Mouse (Mus musculus): ENCODE measurements around the gene Uvrag. TPM values are rescaled to one million over a fixed set of nuclear protein-coding genes. Genes with fewer than 3 reads are reported as not detected.

Gene Uvrag
- polyA plus RNA-seq, 1 experiment from 2014 or later, result 10.1 TPM

- no peak for DNase-seq (ENCODE audit: low spot score, missing footprints)
- Histone ChIP-seq H3K9me3 (ENCODE audit: control insufficient read depth, low read length) (no peaks in the 10 kb centered on the region), H3K9ac (ENCODE audit: low read length) (no peak overlapping the region), H3K36me3 (ENCODE audit: control insufficient read depth, insufficient read depth, low read length) (no peaks in the 10 kb centered on the region), H3K4me2 (no peak overlapping the region), H3K4me3 (ENCODE audit: low read depth, low read length) (no peak overlapping the region), H3K27ac (ENCODE audit: low read depth, low read length) (no peak overlapping the region), H3K4me1 (ENCODE audit: control insufficient read depth, insufficient read depth, low read length) (peaks cover 5% of the 10 kb centered on the region; the same call in 1 of the 2 replicates), H3K27me3 (ENCODE audit: control insufficient read depth, insufficient read depth, low read length) (no peaks in the 10 kb centered on the region)
- 46% methylated on average over 5 of the region's 5 CpGs for WGBS
- no peak for ATAC-seq (ENCODE audit: low FRiP score)
These were observed 246.2 kb downstream of the Uvrag start for GRCm38 (mm10) chr7:98894768-98895167.

GRCm38 (mm10) chr7:98894305-98894704, 246.6 kb downstream of the Uvrag start:
- no peak for ATAC-seq (ENCODE audit: low FRiP score)
- H3K9me3 ChIP-seq (ENCODE audit: control insufficient read depth, low read length), result no peaks in the 10 kb centered on the region
- no peak overlapping the region for H3K9ac ChIP-seq (ENCODE audit: low read length)
- no peak overlapping the region for H3K4me3 ChIP-seq (ENCODE audit: low read depth, low read length)
- no peak overlapping the region for H3K4me2 ChIP-seq
- WGBS, result 88% methylated on average over 5 of the region's 5 CpGs
- no peaks in the 10 kb centered on the region for H3K27me3 ChIP-seq (ENCODE audit: control insufficient read depth, insufficient read depth, low read length)
- DNase-seq (ENCODE audit: low spot score, missing footprints), result no peak
- H3K27ac ChIP-seq (ENCODE audit: low read depth, low read length), result no peak overlapping the region
- H3K4me1 ChIP-seq (ENCODE audit: control insufficient read depth, insufficient read depth, low read length), result peaks cover 7% of the 10 kb centered on the region
- H3K36me3 ChIP-seq (ENCODE audit: control insufficient read depth, insufficient read depth, low read length), result no peaks in the 10 kb centered on the region

- Histone ChIP-seq H3K27me3 (ENCODE audit: control insufficient read depth, insufficient read depth, low read length) (no peaks in the 10 kb centered on the region), H3K4me3 (ENCODE audit: low read depth, low read length) (no peak overlapping the region), H3K4me2 (no peak overlapping the region), H3K4me1 (ENCODE audit: control insufficient read depth, insufficient read depth, low read length) (peaks cover 14% of the 10 kb centered on the region), H3K36me3 (ENCODE audit: control insufficient read depth, insufficient read depth, low read length) (no peaks in the 10 kb centered on the region), H3K9me3 (ENCODE audit: control insufficient read depth, low read length) (no peaks in the 10 kb centered on the region), H3K27ac (ENCODE audit: low read depth, low read length) (no peak overlapping the region), H3K9ac (ENCODE audit: low read length) (no peak overlapping the region)
- DNase-seq (ENCODE audit: low spot score, missing footprints), result no peak
- no peak for ATAC-seq (ENCODE audit: low FRiP score)
- 80% methylated on average over 5 of the region's 5 CpGs for WGBS
These were observed 247.8 kb downstream of the Uvrag start for GRCm38 (mm10) chr7:98893144-98893543.

GRCm38 (mm10) chr7:98889211-98889610, 251.7 kb downstream of the Uvrag start:
- Histone ChIP-seq H3K36me3 (ENCODE audit: control insufficient read depth, insufficient read depth, low read length) (no peaks in the 10 kb centered on the region), H3K4me1 (ENCODE audit: control insufficient read depth, insufficient read depth, low read length) (peaks cover 14% of the 10 kb centered on the region), H3K9me3 (ENCODE audit: control insufficient read depth, low read length) (no peaks in the 10 kb centered on the region), H3K4me2 (no peak overlapping the region), H3K27me3 (ENCODE audit: control insufficient read depth, insufficient read depth, low read length) (no peaks in the 10 kb centered on the region), H3K4me3 (ENCODE audit: low read depth, low read length) (no peak overlapping the region), H3K27ac (ENCODE audit: low read depth, low read length) (no peak overlapping the region), H3K9ac (ENCODE audit: low read length) (no peak overlapping the region)
- DNase-seq (ENCODE audit: low spot score, missing footprints), result no peak
- WGBS, result 74% methylated on average over 7 of the region's 7 CpGs
- 0 out of 2 replicates have a peak, but pooled peaks have one; percentile 48 for ATAC-seq (ENCODE audit: low FRiP score)

GRCm38 (mm10) chr7:98888810-98889209, 252.1 kb downstream of the Uvrag start:
- 57% methylated on average over 5 of the region's 5 CpGs for WGBS
- no peak for ATAC-seq (ENCODE audit: low FRiP score)
- no peak overlapping the region for H3K27ac ChIP-seq (ENCODE audit: low read depth, low read length)

GRCm38 (mm10) chr7:98887811-98888261, 253.1 kb downstream of the Uvrag start:
- Histone ChIP-seq H3K27ac (ENCODE audit: low read depth, low read length) (no peak overlapping the region), H3K4me3 (ENCODE audit: low read depth, low read length) (no peak overlapping the region), H3K4me1 (ENCODE audit: control insufficient read depth, insufficient read depth, low read length) (peaks cover 14% of the 10 kb centered on the region), H3K36me3 (ENCODE audit: control insufficient read depth, insufficient read depth, low read length) (no peaks in the 10 kb centered on the region), H3K9ac (ENCODE audit: low read length) (no peak overlapping the region), H3K9me3 (ENCODE audit: control insufficient read depth, low read length) (no peaks in the 10 kb centered on the region), H3K27me3 (ENCODE audit: control insufficient read depth, insufficient read depth, low read length) (no peaks in the 10 kb centered on the region), H3K4me2 (no peak overlapping the region)
- ATAC-seq (ENCODE audit: low FRiP score) (peak; percentile 68; the same call in 1 of the 2 replicates), DNase-seq (ENCODE audit: low spot score, missing footprints) (peak; percentile 90)
- 34% methylated on average over 22 of the region's 22 CpGs for WGBS

More at GRCm38 (mm10) chr7:98888810-98889209, 252.1 kb downstream of the Uvrag start:
- no peaks in the 10 kb centered on the region for H3K9me3 ChIP-seq (ENCODE audit: control insufficient read depth, low read length)
- H3K4me3 ChIP-seq (ENCODE audit: low read depth, low read length), result no peak overlapping the region
- no peak overlapping the region for H3K4me2 ChIP-seq
- H3K9ac ChIP-seq (ENCODE audit: low read length), result no peak overlapping the region
- no peak for DNase-seq (ENCODE audit: low spot score, missing footprints)
- peaks cover 14% of the 10 kb centered on the region for H3K4me1 ChIP-seq (ENCODE audit: control insufficient read depth, insufficient read depth, low read length)
- H3K36me3 ChIP-seq (ENCODE audit: control insufficient read depth, insufficient read depth, low read length), result no peaks in the 10 kb centered on the region
- H3K27me3 ChIP-seq (ENCODE audit: control insufficient read depth, insufficient read depth, low read length), result no peaks in the 10 kb centered on the region

GRCm38 (mm10) chr7:98881887-98882286, 259.1 kb downstream of the Uvrag start:
- no peak overlapping the region for H3K27ac ChIP-seq (ENCODE audit: low read depth, low read length)
- H3K4me1 ChIP-seq (ENCODE audit: control insufficient read depth, insufficient read depth, low read length), result no peaks in the 10 kb centered on the region
- H3K27me3 ChIP-seq (ENCODE audit: control insufficient read depth, insufficient read depth, low read length), result no peaks in the 10 kb centered on the region
- 76% methylated on average over 4 of the region's 4 CpGs for WGBS
- no peak overlapping the region for H3K4me3 ChIP-seq (ENCODE audit: low read depth, low read length)
- DNase-seq (ENCODE audit: low spot score, missing footprints) (no peak), ATAC-seq (ENCODE audit: low FRiP score) (no peak)
- H3K9me3 ChIP-seq (ENCODE audit: control insufficient read depth, low read length), result no peaks in the 10 kb centered on the region
- H3K9ac ChIP-seq (ENCODE audit: low read length), result no peak overlapping the region
- H3K4me2 ChIP-seq, result no peak overlapping the region
- no peaks in the 10 kb centered on the region for H3K36me3 ChIP-seq (ENCODE audit: control insufficient read depth, insufficient read depth, low read length)

- Histone ChIP-seq H3K4me1 (ENCODE audit: control insufficient read depth, insufficient read depth, low read length) (0 out of 2 replicates have a peak, but pooled peaks cover 2% of the 10 kb centered on the region), H3K4me2 (no peak overlapping the region), H3K27ac (ENCODE audit: low read depth, low read length) (no peak overlapping the region), H3K36me3 (ENCODE audit: control insufficient read depth, insufficient read depth, low read length) (no peaks in the 10 kb centered on the region), H3K9ac (ENCODE audit: low read length) (no peak overlapping the region), H3K9me3 (ENCODE audit: control insufficient read depth, low read length) (no peaks in the 10 kb centered on the region), H3K27me3 (ENCODE audit: control insufficient read depth, insufficient read depth, low read length) (0 out of 2 replicates have a peak, but pooled peaks cover 2% of the 10 kb centered on the region), H3K4me3 (ENCODE audit: low read depth, low read length) (no peak overlapping the region)
- WGBS, result 91% methylated on average over 2 of the region's 2 CpGs
- ATAC-seq (ENCODE audit: low FRiP score), result no peak
- no peak for DNase-seq (ENCODE audit: low spot score, missing footprints)
These were observed 261.8 kb downstream of the Uvrag start for GRCm38 (mm10) chr7:98879176-98879575.

- H3K27ac ChIP-seq (ENCODE audit: low read depth, low read length), result no peak overlapping the region
- H3K9me3 ChIP-seq (ENCODE audit: control insufficient read depth, low read length), result no peaks in the 10 kb centered on the region
- H3K9ac ChIP-seq (ENCODE audit: low read length), result no peak overlapping the region
- 0 out of 2 replicates have a peak, but pooled peaks cover 2% of the 10 kb centered on the region for H3K4me1 ChIP-seq (ENCODE audit: control insufficient read depth, insufficient read depth, low read length)
- no peak for ATAC-seq (ENCODE audit: low FRiP score)
- 0 out of 2 replicates have a peak, but pooled peaks cover 2% of the 10 kb centered on the region for H3K27me3 ChIP-seq (ENCODE audit: control insufficient read depth, insufficient read depth, low read length)
- 42% methylated on average over 13 of the region's 13 CpGs for WGBS
- DNase-seq (ENCODE audit: low spot score, missing footprints), result peak; percentile 92
- H3K4me2 ChIP-seq, result no peak overlapping the region
- no peaks in the 10 kb centered on the region for H3K36me3 ChIP-seq (ENCODE audit: control insufficient read depth, insufficient read depth, low read length)
- H3K4me3 ChIP-seq (ENCODE audit: low read depth, low read length), result no peak overlapping the region
These were observed 264.8 kb downstream of the Uvrag start for GRCm38 (mm10) chr7:98876119-98876518.
